Mouse (Mus musculus) monocyte, adult 2 months (primary cell): ENCODE results near the gene Zbtb17.
A peak's percentile ranks its signal among the peaks of the same experiment; 100 is the strongest.

Experiments
- DNase-seq, 2 experiments: peaks; one replicate each; pipeline ENCODE4 v3.0.0; 2022; ENCODE audit warnings: low spot score in 2 of 2, low read depth in 1 of 2

Gene Zbtb17

GRCm38 (mm10) chr4:141479411-141479810, 35.0 kb downstream of the Zbtb17 start:
- no peak for DNase-seq

GRCm38 (mm10) chr4:141484071-141484470, 39.6 kb downstream of the Zbtb17 start:
- DNase-seq, result no peak

DNA sequence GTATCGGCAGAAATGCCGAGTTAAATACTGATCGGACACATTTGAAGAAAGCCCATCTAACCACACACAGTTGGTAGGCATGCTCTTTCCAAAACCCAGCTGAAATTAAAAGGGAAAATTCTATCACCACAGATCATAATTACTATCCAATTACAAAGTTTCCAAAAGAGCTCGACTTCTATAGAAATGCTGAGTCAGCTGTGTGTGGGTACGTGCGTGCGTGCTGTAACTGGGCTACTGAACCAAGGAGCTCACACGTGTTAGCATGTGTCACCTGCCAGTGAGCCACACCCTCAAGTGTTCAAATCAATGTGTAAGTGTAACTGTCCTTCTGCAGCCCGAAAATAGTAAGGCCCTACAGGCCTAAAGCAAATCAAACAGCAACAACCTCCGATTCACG, 43.1 kb downstream of the Zbtb17 start:
- no peak for DNase-seq

- no peak for DNase-seq
Measured at GRCm38 (mm10) chr4:141488670-141489069, 44.2 kb downstream of the Zbtb17 start.

- no peak for DNase-seq
Measured at GRCm38 (mm10) chr4:141500637-141501036, 56.2 kb downstream of the Zbtb17 start.

DNA sequence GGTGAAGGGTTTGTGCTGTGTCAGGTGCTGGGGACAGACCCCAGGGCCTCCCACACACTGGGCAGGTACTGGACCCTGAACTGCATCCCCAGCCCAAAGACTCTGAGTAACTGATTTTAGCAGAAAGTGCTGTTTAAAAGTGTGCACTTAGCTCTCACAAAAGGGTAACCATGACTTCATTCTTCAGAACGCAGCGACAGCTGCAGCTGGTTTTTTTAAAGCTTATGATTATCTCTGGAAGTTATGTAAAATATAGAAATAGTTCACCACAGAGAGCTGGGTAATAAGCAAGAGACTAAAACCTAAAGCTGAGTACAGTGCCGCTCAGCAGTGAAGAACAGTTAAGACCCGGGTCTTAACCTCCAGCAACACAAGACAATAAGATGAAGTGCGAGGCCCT, 56.6 kb downstream of the Zbtb17 start:
- no peak for DNase-seq

DNA sequence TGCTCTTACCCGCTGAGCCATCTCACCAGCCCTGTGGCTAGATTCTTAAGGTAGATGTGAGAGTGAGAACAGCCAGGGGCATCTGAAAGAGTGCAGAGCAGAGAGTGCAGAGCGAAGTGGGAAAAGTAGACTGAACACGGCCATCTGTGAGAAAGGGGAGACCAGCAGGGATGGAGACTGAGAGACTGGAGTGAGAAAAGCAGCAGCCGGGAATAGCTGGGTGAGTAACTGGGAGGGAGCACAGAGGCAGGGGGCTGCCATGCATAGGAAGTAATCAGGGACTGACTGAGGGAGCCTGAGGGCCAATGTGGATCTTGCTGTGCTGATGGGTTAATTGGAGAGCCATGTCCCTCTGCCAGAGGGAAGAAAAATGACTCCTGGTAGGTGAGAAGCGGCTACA, 58.3 kb downstream of the Zbtb17 start:
- no peak for DNase-seq

DNA sequence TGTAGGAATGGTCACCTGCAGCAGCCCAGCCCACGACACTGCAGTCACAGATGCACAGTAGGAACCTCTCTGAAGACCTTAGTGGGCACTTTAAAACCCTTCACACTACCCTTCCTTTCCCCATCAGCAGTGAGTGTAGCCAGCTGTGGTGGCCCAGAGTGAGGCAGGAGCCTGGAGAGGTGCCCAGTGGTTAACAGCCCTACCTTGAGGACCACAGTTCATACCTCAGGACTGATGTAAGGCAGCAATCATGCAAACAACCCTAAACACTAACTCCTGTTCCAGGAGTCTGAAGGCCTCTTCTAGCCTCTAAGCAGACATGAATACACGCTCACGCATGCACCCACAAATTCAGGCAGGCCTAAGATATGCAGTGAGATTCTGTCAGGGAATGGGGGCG, 60.0 kb downstream of the Zbtb17 start:
- DNase-seq, result no peak

DNA sequence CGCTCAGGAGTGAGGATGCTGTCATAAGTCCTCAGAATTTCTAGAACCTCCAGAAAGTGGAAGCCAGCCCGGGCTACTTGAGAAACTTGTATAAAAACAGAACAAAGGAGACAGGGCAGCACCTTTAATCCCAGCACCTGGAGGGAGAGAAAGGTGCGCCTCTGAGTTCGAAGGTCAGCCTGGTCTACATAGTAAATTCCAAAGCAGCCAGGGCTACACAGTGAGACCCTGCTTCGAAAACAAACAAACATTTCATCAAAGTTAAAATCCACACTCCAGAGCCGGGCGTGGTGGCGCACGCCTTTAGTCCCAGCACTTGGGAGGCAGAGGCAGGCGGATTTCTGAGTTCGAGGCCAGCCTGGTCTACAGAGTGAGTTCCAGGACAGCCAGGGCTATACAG, 61.4 kb downstream of the Zbtb17 start:
- DNase-seq, result no peak

- peak; percentile 65 to 82 for DNase-seq
Measured at GRCm38 (mm10) chr4:141506352-141506751, 61.9 kb downstream of the Zbtb17 start.

DNA sequence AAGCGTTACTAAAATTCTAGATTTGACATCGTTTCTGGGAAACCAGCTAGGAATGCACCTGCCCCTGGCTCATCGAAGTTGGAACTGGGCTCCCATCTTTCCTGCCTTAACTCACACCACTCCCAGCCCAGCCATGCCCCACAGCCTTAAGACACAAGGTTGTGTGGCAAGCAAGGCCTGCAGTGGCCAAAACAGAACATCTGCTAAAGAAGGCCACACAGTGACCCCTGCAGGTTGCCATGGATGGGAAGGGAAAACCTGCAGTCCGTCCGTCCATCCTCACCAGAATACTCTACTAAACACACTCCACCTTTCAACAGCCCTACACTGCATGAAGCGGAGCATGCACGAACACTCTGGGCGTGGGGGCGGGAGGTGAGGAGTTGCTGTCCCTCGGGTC, 62.4 kb downstream of the Zbtb17 start:
- peak; percentile 23 to 30 for DNase-seq

- DNase-seq, result no peak
Measured at GRCm38 (mm10) chr4:141510457-141510856, 66.0 kb downstream of the Zbtb17 start.

DNA sequence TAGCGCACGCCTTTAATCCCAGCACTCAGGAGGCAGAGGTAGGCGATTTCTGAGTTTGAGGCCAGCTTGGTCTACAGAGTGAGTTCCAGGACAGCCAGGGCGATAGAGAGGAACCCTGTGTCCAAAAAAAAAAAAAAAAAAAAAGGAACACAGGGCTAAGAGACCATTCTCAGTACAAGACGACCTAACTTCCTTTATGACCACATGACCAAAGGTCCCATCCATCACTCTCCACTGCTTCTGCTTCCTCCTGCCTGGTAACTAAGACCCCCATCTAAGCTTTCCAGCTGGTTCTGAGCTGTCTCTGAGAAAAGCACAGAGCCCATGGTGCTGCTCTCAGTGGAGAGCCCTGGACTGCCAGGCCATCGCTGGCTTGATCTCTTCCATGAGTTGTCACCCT, 67.7 kb downstream of the Zbtb17 start:
- no peak for DNase-seq

DNA sequence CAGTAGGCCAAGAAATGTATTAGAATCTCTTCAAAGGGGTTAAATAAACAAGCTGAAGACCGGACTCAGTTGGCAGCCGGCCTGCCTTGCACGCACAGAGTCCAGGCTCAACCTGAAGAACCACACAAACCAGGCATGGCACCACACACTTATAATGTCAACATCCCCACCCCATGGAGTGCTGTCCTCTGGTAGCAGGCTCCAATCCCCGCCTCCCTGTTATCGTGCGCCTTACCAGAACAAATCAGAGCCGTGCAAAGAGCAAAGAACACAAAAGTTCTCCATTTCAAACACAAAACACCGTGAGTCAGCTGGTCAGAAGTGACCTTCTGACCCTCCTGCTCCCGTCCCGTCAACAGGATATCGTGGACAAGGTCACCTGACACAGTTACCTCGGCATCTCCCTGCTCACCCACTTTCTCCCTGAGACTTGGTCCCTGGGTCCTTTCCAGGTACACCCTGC, 69.8 kb downstream of the Zbtb17 start:
- no peak for DNase-seq
